Mouse (Mus musculus): ENCODE data around the gene Rdh13.
"Not testable (repeated sequence)": the region's sequence is repeated elsewhere in the genome, so short reads cannot be mapped to it uniquely, and the experiment has no call there.

Gene Rdh13

GRCm38 (mm10) chr7:4437721-4438120, 7.7 kb downstream of the Rdh13 start:
- DNase-seq (ENCODE audit: low spot score in 2 of 2), result no peak

GRCm38 (mm10) chr7:4432026-4432425, 13.4 kb downstream of the Rdh13 start:
- no peak for DNase-seq (ENCODE audit: low spot score in 2 of 2)

GRCm38 (mm10) chr7:4431548-4431947, 13.9 kb downstream of the Rdh13 start:
- DNase-seq (ENCODE audit: low spot score in 2 of 2), result peak; percentile 41 to 70

GRCm38 (mm10) chr7:4430246-4430844, 15.1 kb downstream of the Rdh13 start:
- DNase-seq (ENCODE audit: low spot score in 2 of 2), result no peak

- peak; percentile 57 to 76 for DNase-seq (ENCODE audit: low spot score in 2 of 2)
Observed at GRCm38 (mm10) chr7:4427161-4427912, 18.1 kb downstream of the Rdh13 start.

GRCm38 (mm10) chr7:4420230-4420629, 25.2 kb downstream of the Rdh13 start:
- no peak for DNase-seq (ENCODE audit: low spot score in 2 of 2)

GRCm38 (mm10) chr7:4419681-4420080, 25.8 kb downstream of the Rdh13 start:
- no peak for DNase-seq (ENCODE audit: low spot score in 2 of 2)

- DNase-seq (ENCODE audit: low spot score in 2 of 2), result not testable (repeated sequence)
Observed at GRCm38 (mm10) chr7:4412406-4412805, 33.0 kb downstream of the Rdh13 start.

GRCm38 (mm10) chr7:4397730-4398129, 47.7 kb downstream of the Rdh13 start, which contains the start of gene Gp6:
Gp6 (minus strand) TSS chr7:4397744.
- no peak for DNase-seq (ENCODE audit: low spot score in 2 of 2)
